Comparison of ENCODE assay signal across 8 mouse cellular contexts in genomic region chr2:118373572-118374279, GRCm38 (mm10). TPM values are rescaled to one million over a fixed set of nuclear protein-coding genes. Genes with fewer than 3 reads are reported as not detected.
A peak's percentile ranks its signal among the peaks of the same experiment; 100 is the strongest.
DNase-seq lines count a peak whose midpoint lies in the region; ATAC-seq and TF ChIP-seq lines count a peak whose summit lies in the region.

No protein-coding gene starts in this region.

- no peaks in the 10 kb centered on the region for H3K79me2 ChIP-seq in liver, adult 2 months (ENCODE audit: control insufficient read depth, insufficient read depth, low read length)

- H3K9ac ChIP-seq in forebrain, embryonic 11.5 days (ENCODE audit: low read length), result peak overlapping the region; percentile 53
- H3K9ac ChIP-seq in heart, embryonic 15.5 days, result peak overlapping the region; percentile 54
- H3K9ac ChIP-seq in liver, adult 2 months (ENCODE audit: low read depth, low read length), result no peak overlapping the region

- TF ChIP-seq CTCF in brain, embryonic 14.5 days (IDR thresholded peaks at IDR 0.05; ENCODE audit: borderline replicate concordance, extremely low read depth, insufficient read depth, insufficient read length), result peak; percentile 45; the same call in 1 of the 2 replicates
- 0 out of 2 replicates have a peak, but pooled peaks have one; percentile 1 for TF ChIP-seq CTCF in liver, adult 2 months (IDR thresholded peaks at IDR 0.05; ENCODE audit: low read depth, low read length)

- no peaks in the 10 kb centered on the region for H3K36me3 ChIP-seq in forebrain, embryonic 11.5 days (ENCODE audit: control insufficient read depth, insufficient read depth, low read length)
- H3K36me3 ChIP-seq in heart, embryonic 15.5 days, result no peaks in the 10 kb centered on the region
- no peaks in the 10 kb centered on the region for H3K36me3 ChIP-seq in liver, adult 2 months (ENCODE audit: control insufficient read depth, insufficient read depth, low read length)

- 2% methylated on average over 42 of the region's 43 CpGs for WGBS in forebrain, embryonic 11.5 days
- 2% methylated on average over 43 of the region's 43 CpGs for WGBS in heart, embryonic 15.5 days
- 5% methylated on average over 43 of the region's 43 CpGs for WGBS in liver, adult 2 months

- peak; percentile 91 for ATAC-seq in forebrain, embryonic 11.5 days (replicated peaks; ENCODE audit: low FRiP score)
- ATAC-seq in heart, embryonic 15.5 days (replicated peaks; ENCODE audit: insufficient number of reproducible peaks, insufficient read depth, low FRiP score, low read depth), result peak; percentile 79
- peak; percentile 68; the same call in 1 of the 2 replicates for ATAC-seq in monocyte, adult 5-6 weeks (replicated peaks; ENCODE audit: insufficient number of reproducible peaks, low FRiP score, low TSS enrichment, poor library complexity, severe bottlenecking)

- peaks cover 15% of the 10 kb centered on the region for H3K27me3 ChIP-seq in forebrain, embryonic 11.5 days (ENCODE audit: control insufficient read depth, insufficient read depth, low read length)
- peaks cover 47% of the 10 kb centered on the region for H3K27me3 ChIP-seq in heart, embryonic 15.5 days
- peaks cover 14% of the 10 kb centered on the region for H3K27me3 ChIP-seq in liver, adult 2 months (ENCODE audit: control insufficient read depth, insufficient read depth, low read length)

- H3K9me3 ChIP-seq in forebrain, embryonic 11.5 days (ENCODE audit: control insufficient read depth, low read length), result no peaks in the 10 kb centered on the region
- H3K9me3 ChIP-seq in heart, embryonic 15.5 days (replicated peaks), result no peaks in the 10 kb centered on the region

- H3K4me1 ChIP-seq in forebrain, embryonic 11.5 days (replicated peaks; ENCODE audit: control insufficient read depth, insufficient read depth, low read length), result peaks cover 14% of the 10 kb centered on the region
- peaks cover 17% of the 10 kb centered on the region for H3K4me1 ChIP-seq in heart, embryonic 15.5 days (replicated peaks)
- H3K4me1 ChIP-seq in liver, adult 2 months (ENCODE audit: control insufficient read depth, insufficient read depth, low read length), result peaks cover 7% of the 10 kb centered on the region; the same call in 1 of the 2 replicates

- peak; percentile 53; the same call in 1 of the 2 replicates for TF ChIP-seq POLR2A in brain, embryonic 14.5 days (IDR thresholded peaks at IDR 0.05; ENCODE audit: borderline replicate concordance, extremely low read depth, insufficient read depth, insufficient read length, poor library complexity, severe bottlenecking)
- TF ChIP-seq POLR2A in liver, adult 2 months (IDR thresholded peaks at IDR 0.05; ENCODE audit: extremely low read depth, insufficient read depth, low read length), result no peak

- 0 out of 2 replicates have a peak overlapping the region, but pooled peaks have one; percentile 12 for H3K27ac ChIP-seq in forebrain, embryonic 11.5 days (ENCODE audit: low read depth, low read length)
- no peak overlapping the region for H3K27ac ChIP-seq in heart, embryonic 15.5 days
- no peak overlapping the region for H3K27ac ChIP-seq in liver, adult 2 months (replicated peaks; ENCODE audit: insufficient read depth, low read depth, low read length)

- peak overlapping the region; percentile 93 for H3K4me2 ChIP-seq in forebrain, embryonic 11.5 days (ENCODE audit: low read depth, low read length, severe bottlenecking)
- H3K4me2 ChIP-seq in heart, embryonic 15.5 days, result peak overlapping the region; percentile 98

- DNase-seq in A20 (ENCODE audit: low read depth, low spot score), result peak; percentile 76
- DNase-seq in brain, embryonic 14.5 days (ENCODE audit: low read depth), result peak; percentile 92
- DNase-seq in forebrain, embryonic 11.5 days (ENCODE audit: low spot score), result peak; percentile 91
- DNase-seq in kidney, postnatal 10 days, result peak; percentile 87
- DNase-seq in liver, adult 2 months (ENCODE audit: extremely low read depth, low read depth, low spot score), result no peak
- DNase-seq in spleen, postnatal 36 days (ENCODE audit: low spot score in 2 of 2), result peak; percentile 87

- H3K4me3 ChIP-seq in forebrain, embryonic 11.5 days (ENCODE audit: low read depth, low read length), result peak overlapping the region; percentile 41
- peak overlapping the region; percentile 58 for H3K4me3 ChIP-seq in heart, embryonic 15.5 days
- H3K4me3 ChIP-seq in liver, adult 2 months (ENCODE audit: insufficient read depth, low read depth, low read length), result peak overlapping the region; percentile 49; the same call in 1 of the 2 replicates

RNA-seq across cellular contexts. Expression of gene Gpr176, which starts 0.5 kb away (rescaled TPM):
- 1.4 and 2.9 TPM in 2 replicates for polyA plus RNA-seq in brain, embryonic 14.5 days (2012; rRNA removed)
- 0.23 and 0.24 TPM in 2 replicates for polyA plus RNA-seq in forebrain, embryonic 11.5 days (2014; fragmentation: Nextera tagmentation; extraction: Ambion mirVana)
- polyA plus RNA-seq in heart, embryonic 15.5 days (2015; fragmentation: Nextera tagmentation; extraction: Ambion mirVana), result 0.43 and 0.74 TPM in 2 replicates
- not detected in 2 replicates for total RNA-seq in liver, adult 2 months (2014; rRNA removed)
- polyA plus RNA-seq in liver, adult 2 months (2012; rRNA removed), result not detected in 2 replicates
- total RNA-seq in monocyte, adult 5-6 weeks (2017), result not detected in 3 replicates

RNA-seq across cellular contexts. Expression of gene Eif2ak4, which starts 14.7 kb away (rescaled TPM):
- 18.5 and 19.1 TPM in 2 replicates for polyA plus RNA-seq in brain, embryonic 14.5 days (2012; rRNA removed)
- polyA plus RNA-seq in forebrain, embryonic 11.5 days (2014; fragmentation: Nextera tagmentation; extraction: Ambion mirVana), result 14.0 and 14.5 TPM in 2 replicates
- 5.4 and 6.7 TPM in 2 replicates for polyA plus RNA-seq in heart, embryonic 15.5 days (2015; fragmentation: Nextera tagmentation; extraction: Ambion mirVana)
- 5.4 and 5.6 TPM in 2 replicates for total RNA-seq in liver, adult 2 months (2014; rRNA removed)
- polyA plus RNA-seq in liver, adult 2 months (2012; rRNA removed), result 4.2 and 4.8 TPM in 2 replicates
- total RNA-seq in monocyte, adult 5-6 weeks (2017), result 11.1 to 23.8 TPM (median 23.0 TPM) in 3 replicates
